Mouse (Mus musculus) lung, postnatal 36 days (tissue): ENCODE results near the gene Rpl14.
"Not testable (repeated sequence)": the region's sequence is repeated elsewhere in the genome, so short reads cannot be mapped to it uniquely, and the experiment has no call there.

Experiments used
- DNase-seq: peaks from one replicate; pipeline ENCODE4 v3.0.0; 2022; ENCODE audit warnings: mixed read lengths

Rpl14 gene

GRCm38 (mm10) chr9:120570741-120571592 is at the start of gene Rpl14:
TSS of gene Rpl14 (plus strand) at chr9:120571444.
- DNase-seq = peak; percentile 99

GRCm38 (mm10) chr9:120527270-120527669 is 44.0 kb upstream of the Rpl14 start:
- DNase-seq = no peak

- DNase-seq = no peak
Measured at GRCm38 (mm10) chr9:120527919-120528318, 43.3 kb upstream of the Rpl14 start.

- peak; percentile 13 for DNase-seq
Measured at GRCm38 (mm10) chr9:120528815-120529510, 42.3 kb upstream of the Rpl14 start.

GRCm38 (mm10) chr9:120530471-120530870 is 40.8 kb upstream of the Rpl14 start:
- no peak for DNase-seq

GRCm38 (mm10) chr9:120532062-120532461 is 39.2 kb upstream of the Rpl14 start:
- DNase-seq = no peak

GRCm38 (mm10) chr9:120532691-120533090 is 38.6 kb upstream of the Rpl14 start:
- DNase-seq = no peak

GRCm38 (mm10) chr9:120533446-120533950 is 37.7 kb upstream of the Rpl14 start:
- DNase-seq = not testable (repeated sequence)

- peak; percentile 25 for DNase-seq
Measured at GRCm38 (mm10) chr9:120539662-120540251, 31.5 kb upstream of the Rpl14 start, which contains the start of gene Entpd3. TSS of gene Entpd3 (plus strand) at chr9:120539818.

GRCm38 (mm10) chr9:120541411-120541810 is 29.8 kb upstream of the Rpl14 start:
- peak; percentile 70 for DNase-seq

GRCm38 (mm10) chr9:120542241-120542640 is 29.0 kb upstream of the Rpl14 start:
- DNase-seq = no peak

GRCm38 (mm10) chr9:120545994-120546393 is 25.2 kb upstream of the Rpl14 start:
- peak; percentile 37 for DNase-seq

GRCm38 (mm10) chr9:120546482-120546881 is 24.8 kb upstream of the Rpl14 start:
- DNase-seq = peak; percentile 30

- peak; percentile 50 for DNase-seq
Measured at GRCm38 (mm10) chr9:120547026-120547668, 24.1 kb upstream of the Rpl14 start.

GRCm38 (mm10) chr9:120550778-120551177 is 20.5 kb upstream of the Rpl14 start:
- no peak for DNase-seq

GRCm38 (mm10) chr9:120563590-120563989 is 7.7 kb upstream of the Rpl14 start:
- DNase-seq = no peak

- DNase-seq = no peak
Measured at GRCm38 (mm10) chr9:120564247-120564646, 7.0 kb upstream of the Rpl14 start.

- no peak for DNase-seq
Measured at GRCm38 (mm10) chr9:120566384-120566783, 4.9 kb upstream of the Rpl14 start.

GRCm38 (mm10) chr9:120568917-120569316 is 2.3 kb upstream of the Rpl14 start:
- no peak for DNase-seq

GRCm38 (mm10) chr9:120569721-120570333 is 1.4 kb upstream of the Rpl14 start:
- peak; percentile 68 for DNase-seq

GRCm38 (mm10) chr9:120570334-120570725 is 914 bp upstream of the Rpl14 start:
- no peak for DNase-seq
